Mouse (Mus musculus) lung, postnatal 0 days (tissue): ENCODE data around the gene Ncor2.

Experiments used
- CTCF ChIP-seq: IDR thresholded peaks from 2 replicates; pipeline ENCODE4 v1.5.1; 2016; ENCODE audit warnings: antibody characterized with exemption, mild to moderate bottlenecking
- EP300 ChIP-seq: IDR thresholded peaks from 2 replicates; pipeline ENCODE4 v1.6.1; 2016; ENCODE audit warnings: antibody characterized with exemption, mild to moderate bottlenecking, control low read depth

DNA sequence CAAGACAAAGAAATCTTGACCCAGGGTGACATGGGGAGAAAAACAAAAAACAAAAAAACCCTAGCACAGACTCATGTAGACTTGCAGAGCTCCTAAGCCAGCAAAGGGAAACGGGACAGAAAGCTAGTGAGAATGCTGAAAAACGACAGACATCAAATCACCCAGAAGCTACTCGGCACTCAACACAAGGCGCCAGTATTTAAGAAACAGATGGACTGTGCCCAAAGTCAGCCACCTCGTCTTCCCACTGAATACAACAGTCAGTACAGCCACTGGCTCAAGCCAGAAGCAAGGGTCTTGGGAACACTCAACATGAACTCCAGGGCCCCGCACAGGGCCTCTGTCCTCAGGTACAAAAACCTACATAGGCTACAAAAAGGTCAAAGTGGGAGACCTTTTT is 7.8 kb downstream of the Ncor2 start:
- TF ChIP-seq CTCF, result no peak
- no peak for TF ChIP-seq EP300
